Comparison of ENCODE assay signal across 31 mouse cellular contexts in the genomic region with DNA sequence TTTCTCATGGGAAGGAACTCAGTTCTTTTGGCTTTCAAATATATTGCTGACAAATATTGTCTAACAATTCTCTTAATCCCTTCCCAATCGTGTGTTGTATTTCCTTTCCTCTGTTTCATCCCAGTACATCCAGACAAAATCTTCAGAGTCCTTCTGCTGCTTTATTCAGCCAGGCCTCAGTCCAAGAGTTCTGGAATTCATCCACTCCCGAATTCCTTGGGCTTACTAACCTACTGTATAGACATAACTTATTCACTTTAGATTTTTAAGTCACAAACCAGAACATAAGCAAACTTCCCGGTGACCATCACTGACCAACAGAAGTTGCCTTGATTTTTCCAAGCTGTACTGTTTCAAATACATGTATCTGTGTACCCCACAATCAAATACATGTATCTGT.
"Had no signal": no experiment of that assay in that cellular context is flagged by ENCODE, and none has a peak within 500 bp of the region (broad histone marks: within the 10 kb centered on the region; RNA-seq: fewer than 3 reads in every experiment).

No protein-coding gene starts in this region.

- H3K4me3 ChIP-seq: left cerebral cortex, adult 2 months; limb, embryonic 12.5 days; limb, embryonic 13.5 days; limb, embryonic 15.5 days; liver, embryonic 12.5 days; liver, embryonic 13.5 days; liver, embryonic 15.5 days; lung, embryonic 15.5 days; megakaryocyte, embryonic 14.5 days; midbrain, embryonic 10.5 days; midbrain, embryonic 12.5 days; midbrain, embryonic 13.5 days; midbrain, embryonic 15.5 days; myocyte had no signal

- H3K4me1 ChIP-seq: limb, embryonic 12.5 days; liver, embryonic 12.5 days; liver, embryonic 13.5 days; megakaryocyte, embryonic 14.5 days; midbrain, embryonic 10.5 days; midbrain, embryonic 12.5 days; midbrain, embryonic 13.5 days; midbrain, embryonic 15.5 days had no signal

- H3K27me3 ChIP-seq: limb, embryonic 12.5 days; limb, embryonic 13.5 days; limb, embryonic 15.5 days; liver, embryonic 12.5 days; liver, embryonic 13.5 days; liver, embryonic 15.5 days; lung, embryonic 15.5 days; megakaryocyte, embryonic 14.5 days; midbrain, embryonic 12.5 days; midbrain, embryonic 13.5 days; midbrain, embryonic 15.5 days had no signal

- DNase-seq: left cerebral cortex, postnatal 4 days; liver; liver, embryonic 13.5 days; liver, postnatal 0 days; lung, adult 18-20 months; lung, adult 2 months; lung, embryonic 14.5 days; lung, postnatal 10 days; lung, postnatal 14 days; lung, postnatal 36 days; lung, postnatal 4 days; midbrain, embryonic 14.5 days had no signal

- H3K36me3 ChIP-seq: limb, embryonic 12.5 days; limb, embryonic 13.5 days; limb, embryonic 15.5 days; liver, embryonic 12.5 days; liver, embryonic 13.5 days; liver, embryonic 15.5 days; lung, embryonic 15.5 days; midbrain, embryonic 10.5 days; midbrain, embryonic 12.5 days; midbrain, embryonic 13.5 days; midbrain, embryonic 15.5 days had no signal

- H3K4me2 ChIP-seq: limb, embryonic 12.5 days; limb, embryonic 13.5 days; limb, embryonic 15.5 days; liver, embryonic 11.5 days; liver, embryonic 12.5 days; liver, embryonic 13.5 days; liver, embryonic 15.5 days; lung, embryonic 14.5 days; lung, embryonic 15.5 days; midbrain, embryonic 11.5 days; midbrain, embryonic 12.5 days; midbrain, embryonic 13.5 days; midbrain, embryonic 15.5 days had no signal

- H3K9me3 ChIP-seq: limb, embryonic 12.5 days; limb, embryonic 13.5 days; limb, embryonic 15.5 days; liver, embryonic 12.5 days; liver, embryonic 13.5 days; liver, embryonic 15.5 days; lung, embryonic 15.5 days; midbrain, embryonic 10.5 days; midbrain, embryonic 12.5 days; midbrain, embryonic 13.5 days; midbrain, embryonic 15.5 days had no signal

- H3K27ac ChIP-seq: left cerebral cortex, adult 2 months; limb, embryonic 12.5 days; limb, embryonic 13.5 days; limb, embryonic 15.5 days; liver, embryonic 12.5 days; liver, embryonic 13.5 days; liver, embryonic 14.5 days; liver, embryonic 15.5 days; lung, embryonic 15.5 days; macrophage; midbrain, embryonic 10.5 days; midbrain, embryonic 12.5 days; midbrain, embryonic 13.5 days; midbrain, embryonic 15.5 days had no signal

- ATAC-seq: liver, embryonic 12.5 days; liver, postnatal 0 days; lung, postnatal 0 days; midbrain, embryonic 13.5 days; midbrain, embryonic 15.5 days; midbrain, embryonic 16.5 days had no signal

- H3K9ac ChIP-seq: limb, embryonic 12.5 days; limb, embryonic 13.5 days; limb, embryonic 15.5 days; liver, embryonic 12.5 days; liver, embryonic 13.5 days; liver, embryonic 14.5 days; liver, embryonic 15.5 days; liver, postnatal 0 days; lung, embryonic 14.5 days; lung, embryonic 15.5 days; midbrain, embryonic 12.5 days; midbrain, embryonic 13.5 days; midbrain, embryonic 15.5 days had no signal
